Mouse (Mus musculus): ENCODE data around the gene Ptgis. TPM values are rescaled to one million over a fixed set of nuclear protein-coding genes. Genes with fewer than 3 reads are reported as not detected.

Ptgis gene
- total and polyA plus RNA-seq, 3 experiments: not detected

DNA sequence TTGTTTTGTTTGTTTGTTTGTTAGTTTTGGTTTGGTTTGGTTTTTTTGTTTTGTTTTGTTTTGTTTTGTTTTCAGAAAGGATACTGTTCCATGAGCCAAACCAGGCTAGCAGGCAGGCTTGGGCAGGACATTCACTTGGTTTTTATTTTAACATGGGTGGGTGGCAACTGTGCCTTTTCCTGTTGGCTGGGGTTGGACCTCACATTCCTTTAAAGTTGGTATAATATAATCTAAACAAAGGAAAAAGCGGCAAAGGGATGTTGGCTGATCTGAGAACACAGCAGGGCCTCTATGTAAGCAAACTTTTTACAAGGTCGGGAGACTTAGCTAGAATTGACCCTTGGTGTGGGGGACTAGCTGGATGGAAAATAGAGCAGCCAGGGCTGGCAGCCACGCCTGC lies 17.4 kb upstream of the Ptgis start:
- TF ChIP-seq GATA1 (IDR thresholded peaks at IDR 0.05; ENCODE audit: borderline replicate concordance, low read length) (no peak), POLR2AphosphoS5 (IDR thresholded peaks at IDR 0.05; ENCODE audit: insufficient replicate concordance, low read depth, low read length) (no peak), GATA2 (IDR thresholded peaks at IDR 0.05; ENCODE audit: borderline replicate concordance, low read depth, low read length) (no peak), CTCF (IDR thresholded peaks at IDR 0.05; ENCODE audit: low read depth, low read length) (no peak), TAL1 (conservative IDR thresholded peaks at IDR 0.05; ENCODE audit: low read depth, low read length) (no peak)
- H3K27me3 ChIP-seq (ENCODE audit: insufficient read depth, low read length): no peaks in the 10 kb centered on the region
- H3K4me3 ChIP-seq (ENCODE audit: low read depth, low read length): no peak overlapping the region
- DNase-seq (ENCODE audit: low spot score) (no peak), ATAC-seq (ENCODE audit: extremely low read depth, insufficient number of reproducible peaks, low FRiP score, poor library complexity, severe bottlenecking) (no peak)
- no peaks in the 10 kb centered on the region for H3K9me3 ChIP-seq (replicated peaks)
- H3K36me3 ChIP-seq (replicated peaks): no peaks in the 10 kb centered on the region
- no peaks in the 10 kb centered on the region for H3K4me1 ChIP-seq (ENCODE audit: insufficient read depth, low read depth, low read length)

DNA sequence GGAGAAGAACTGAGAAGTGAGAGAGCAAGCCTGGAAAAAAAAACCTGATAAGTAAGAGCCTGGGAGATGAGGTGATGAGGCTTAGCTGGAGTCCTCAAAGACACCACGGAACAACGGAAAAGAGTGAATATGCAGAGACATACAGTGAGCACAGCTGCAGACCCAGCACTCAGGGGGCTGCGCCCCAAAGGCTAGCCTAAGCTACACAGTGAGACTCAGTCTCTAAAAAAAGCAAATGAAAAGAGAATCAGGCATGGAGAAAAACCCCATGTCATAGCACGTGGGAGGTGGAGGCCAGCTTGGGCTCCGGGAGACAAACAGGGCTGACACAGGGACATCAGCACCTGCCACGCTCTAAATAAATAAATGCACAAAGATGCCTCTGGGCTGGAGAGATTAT lies 14.4 kb upstream of the Ptgis start:
- H3K4me1 ChIP-seq (ENCODE audit: insufficient read depth, low read depth, low read length): no peaks in the 10 kb centered on the region
- no peak overlapping the region for H3K4me3 ChIP-seq (ENCODE audit: low read depth, low read length)
- no peaks in the 10 kb centered on the region for H3K9me3 ChIP-seq (replicated peaks)
- no peaks in the 10 kb centered on the region for H3K27me3 ChIP-seq (ENCODE audit: insufficient read depth, low read length)
- ATAC-seq (ENCODE audit: extremely low read depth, insufficient number of reproducible peaks, low FRiP score, poor library complexity, severe bottlenecking) (no peak), DNase-seq (ENCODE audit: low spot score) (no peak)
- no peaks in the 10 kb centered on the region for H3K36me3 ChIP-seq (replicated peaks)
- TF ChIP-seq CTCF (IDR thresholded peaks at IDR 0.05; ENCODE audit: low read depth, low read length): no peak
- TF ChIP-seq GATA1 (IDR thresholded peaks at IDR 0.05; ENCODE audit: borderline replicate concordance, low read length): no peak
- TF ChIP-seq POLR2AphosphoS5 (IDR thresholded peaks at IDR 0.05; ENCODE audit: insufficient replicate concordance, low read depth, low read length): no peak
- no peak for TF ChIP-seq GATA2 (IDR thresholded peaks at IDR 0.05; ENCODE audit: borderline replicate concordance, low read depth, low read length)
- TF ChIP-seq TAL1 (conservative IDR thresholded peaks at IDR 0.05; ENCODE audit: low read depth, low read length): no peak

DNA sequence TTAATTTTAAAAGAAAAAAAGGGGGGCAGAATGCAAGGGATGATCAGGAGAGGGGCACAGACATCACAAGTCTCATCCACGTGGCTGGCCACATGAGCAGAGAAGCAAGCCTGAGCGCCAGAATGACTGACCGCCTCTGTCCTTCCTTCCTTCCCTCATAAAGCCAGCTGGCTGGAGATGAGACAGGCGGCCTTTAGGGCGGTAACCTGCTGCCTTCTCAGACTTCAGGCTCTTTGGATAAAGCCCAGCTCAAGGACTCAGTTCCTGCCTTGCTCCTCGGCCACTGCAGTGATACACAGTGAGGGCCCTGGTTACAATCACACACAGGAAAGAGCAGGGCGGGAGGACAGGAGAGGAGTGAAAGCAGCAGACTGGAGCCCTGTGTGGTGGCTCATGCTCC lies 13.8 kb upstream of the Ptgis start:
- H3K36me3 ChIP-seq (replicated peaks): no peaks in the 10 kb centered on the region
- no peaks in the 10 kb centered on the region for H3K27me3 ChIP-seq (ENCODE audit: insufficient read depth, low read length)
- DNase-seq (ENCODE audit: low spot score): no peak
- no peaks in the 10 kb centered on the region for H3K9me3 ChIP-seq (replicated peaks)
- no peak for TF ChIP-seq CTCF (IDR thresholded peaks at IDR 0.05; ENCODE audit: low read depth, low read length)
- TF ChIP-seq TAL1 (conservative IDR thresholded peaks at IDR 0.05; ENCODE audit: low read depth, low read length): no peak
- TF ChIP-seq GATA2 (IDR thresholded peaks at IDR 0.05; ENCODE audit: borderline replicate concordance, low read depth, low read length): no peak
- TF ChIP-seq GATA1 (IDR thresholded peaks at IDR 0.05; ENCODE audit: borderline replicate concordance, low read length): no peak
- TF ChIP-seq POLR2AphosphoS5 (IDR thresholded peaks at IDR 0.05; ENCODE audit: insufficient replicate concordance, low read depth, low read length): no peak
- no peaks in the 10 kb centered on the region for H3K4me1 ChIP-seq (ENCODE audit: insufficient read depth, low read depth, low read length)
- H3K4me3 ChIP-seq (ENCODE audit: low read depth, low read length): no peak overlapping the region
- no peak for ATAC-seq (ENCODE audit: extremely low read depth, insufficient number of reproducible peaks, low FRiP score, poor library complexity, severe bottlenecking)

DNA sequence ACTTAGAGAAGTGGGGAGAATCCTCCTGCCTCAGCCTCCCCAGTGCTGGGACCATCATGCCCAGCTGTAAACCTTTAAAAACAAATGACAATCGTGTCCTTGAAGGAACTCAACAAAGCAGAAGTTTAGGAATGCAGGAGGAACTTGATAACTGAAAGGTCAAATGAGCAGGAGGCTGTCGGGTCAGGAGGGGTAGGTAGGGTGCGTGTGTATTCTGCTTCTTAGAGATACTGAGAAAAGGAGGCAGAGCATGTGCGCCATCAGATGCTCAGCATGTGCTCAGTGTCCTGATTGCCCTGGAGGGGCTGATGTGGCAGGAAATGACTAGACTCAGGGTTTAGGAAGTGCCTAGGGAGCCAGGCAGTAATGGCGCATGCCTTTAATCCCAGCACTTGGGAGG lies 13.1 kb upstream of the Ptgis start:
- TF ChIP-seq GATA1 (IDR thresholded peaks at IDR 0.05; ENCODE audit: borderline replicate concordance, low read length) (no peak), GATA2 (IDR thresholded peaks at IDR 0.05; ENCODE audit: borderline replicate concordance, low read depth, low read length) (no peak), TAL1 (conservative IDR thresholded peaks at IDR 0.05; ENCODE audit: low read depth, low read length) (no peak), CTCF (IDR thresholded peaks at IDR 0.05; ENCODE audit: low read depth, low read length) (no peak), POLR2AphosphoS5 (IDR thresholded peaks at IDR 0.05; ENCODE audit: insufficient replicate concordance, low read depth, low read length) (no peak)
- H3K9me3 ChIP-seq (replicated peaks): no peaks in the 10 kb centered on the region
- H3K4me1 ChIP-seq (ENCODE audit: insufficient read depth, low read depth, low read length): no peaks in the 10 kb centered on the region
- no peaks in the 10 kb centered on the region for H3K36me3 ChIP-seq (replicated peaks)
- DNase-seq (ENCODE audit: low spot score) (no peak), ATAC-seq (ENCODE audit: extremely low read depth, insufficient number of reproducible peaks, low FRiP score, poor library complexity, severe bottlenecking) (no peak)
- no peak overlapping the region for H3K4me3 ChIP-seq (ENCODE audit: low read depth, low read length)
- no peaks in the 10 kb centered on the region for H3K27me3 ChIP-seq (ENCODE audit: insufficient read depth, low read length)

DNA sequence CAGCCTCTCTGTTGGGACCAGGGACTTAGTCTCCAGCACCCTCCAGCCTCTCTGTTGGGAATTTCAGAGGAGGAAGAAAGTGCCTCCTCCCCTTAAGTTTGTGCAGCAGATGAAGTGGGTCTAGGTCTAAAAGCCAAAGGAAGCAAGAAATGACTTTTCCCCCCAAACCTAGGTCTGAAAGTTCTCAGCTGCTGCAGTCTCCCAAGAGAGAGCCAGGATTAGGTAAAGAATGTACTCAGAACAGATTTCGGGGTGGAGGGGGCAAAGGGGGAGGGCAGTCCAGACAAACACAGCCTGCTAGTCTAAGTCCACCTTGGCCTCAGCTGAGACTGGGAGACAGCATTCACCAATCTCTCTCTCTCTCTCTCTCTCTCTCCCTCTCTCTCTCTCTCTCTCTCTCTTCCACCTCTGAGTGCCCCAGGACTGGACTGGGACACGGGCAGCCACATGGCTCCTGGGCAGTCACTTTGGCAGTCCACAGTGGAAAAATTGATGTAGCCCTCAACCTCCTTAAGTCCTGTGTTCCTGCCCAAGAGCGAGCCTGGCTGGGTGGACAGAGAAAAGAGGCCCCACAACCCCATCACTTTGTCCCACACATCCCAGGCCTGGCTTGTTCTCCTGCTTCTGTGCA lies 11.8 kb upstream of the Ptgis start:
- ATAC-seq (ENCODE audit: extremely low read depth, insufficient number of reproducible peaks, low FRiP score, poor library complexity, severe bottlenecking) (no peak), DNase-seq (ENCODE audit: low spot score) (no peak)
- H3K9me3 ChIP-seq (replicated peaks): no peaks in the 10 kb centered on the region
- no peak overlapping the region for H3K4me3 ChIP-seq (ENCODE audit: low read depth, low read length)
- H3K27me3 ChIP-seq (ENCODE audit: insufficient read depth, low read length): no peaks in the 10 kb centered on the region
- TF ChIP-seq POLR2AphosphoS5 (IDR thresholded peaks at IDR 0.05; ENCODE audit: insufficient replicate concordance, low read depth, low read length): no peak
- no peak for TF ChIP-seq CTCF (IDR thresholded peaks at IDR 0.05; ENCODE audit: low read depth, low read length)
- no peak for TF ChIP-seq GATA1 (IDR thresholded peaks at IDR 0.05; ENCODE audit: borderline replicate concordance, low read length)
- TF ChIP-seq GATA2 (IDR thresholded peaks at IDR 0.05; ENCODE audit: borderline replicate concordance, low read depth, low read length): no peak
- no peak for TF ChIP-seq TAL1 (conservative IDR thresholded peaks at IDR 0.05; ENCODE audit: low read depth, low read length)
- no peaks in the 10 kb centered on the region for H3K4me1 ChIP-seq (ENCODE audit: insufficient read depth, low read depth, low read length)
- no peaks in the 10 kb centered on the region for H3K36me3 ChIP-seq (replicated peaks)

DNA sequence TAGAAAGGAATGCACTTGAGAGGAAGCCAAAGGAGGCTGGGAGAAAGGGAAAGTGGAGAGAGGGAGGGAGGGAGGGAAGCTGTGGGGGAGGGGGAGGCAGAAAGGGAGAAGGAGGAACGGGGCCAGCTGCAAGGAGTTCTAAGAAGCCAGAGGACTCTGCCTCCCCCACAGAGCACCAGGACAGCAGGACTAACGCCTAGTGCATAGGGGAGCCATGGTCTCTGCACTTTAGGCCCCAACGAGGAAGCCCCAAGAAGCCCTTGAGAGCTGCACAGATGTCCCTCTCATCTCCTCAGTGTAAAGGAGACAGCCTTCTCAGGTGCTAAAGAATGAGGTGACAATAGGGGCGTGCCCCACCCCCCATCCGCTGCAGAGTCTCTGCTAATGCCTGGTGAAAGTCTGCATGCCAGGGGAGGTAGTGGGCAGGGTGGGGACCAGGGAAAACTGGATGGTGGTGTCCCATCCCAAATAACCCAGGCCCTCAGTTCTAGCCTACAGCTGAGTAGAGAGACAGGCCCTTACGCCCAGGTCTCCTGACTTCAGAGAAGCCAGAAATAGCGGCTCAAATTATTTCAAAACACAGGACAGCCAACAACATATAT lies 10.4 kb upstream of the Ptgis start:
- no peak for DNase-seq (ENCODE audit: low spot score)

More for the DNA sequence above, 10.4 kb upstream of the Ptgis start:
- TF ChIP-seq CTCF (IDR thresholded peaks at IDR 0.05; ENCODE audit: low read depth, low read length): no peak
- TF ChIP-seq GATA2 (IDR thresholded peaks at IDR 0.05; ENCODE audit: borderline replicate concordance, low read depth, low read length): no peak
- TF ChIP-seq GATA1 (IDR thresholded peaks at IDR 0.05; ENCODE audit: borderline replicate concordance, low read length): no peak
- TF ChIP-seq POLR2AphosphoS5 (IDR thresholded peaks at IDR 0.05; ENCODE audit: insufficient replicate concordance, low read depth, low read length): no peak
- TF ChIP-seq TAL1 (conservative IDR thresholded peaks at IDR 0.05; ENCODE audit: low read depth, low read length): no peak
- Histone ChIP-seq H3K27me3 (ENCODE audit: insufficient read depth, low read length) (no peaks in the 10 kb centered on the region), H3K9me3 (replicated peaks) (no peaks in the 10 kb centered on the region), H3K4me1 (ENCODE audit: insufficient read depth, low read depth, low read length) (no peaks in the 10 kb centered on the region), H3K36me3 (replicated peaks) (no peaks in the 10 kb centered on the region), H3K4me3 (ENCODE audit: low read depth, low read length) (no peak overlapping the region)
- ATAC-seq (ENCODE audit: extremely low read depth, insufficient number of reproducible peaks, low FRiP score, poor library complexity, severe bottlenecking): no peak

All from G1E (cell line).